Mouse (Mus musculus): ENCODE results near the gene Pilrb1.

DNA sequence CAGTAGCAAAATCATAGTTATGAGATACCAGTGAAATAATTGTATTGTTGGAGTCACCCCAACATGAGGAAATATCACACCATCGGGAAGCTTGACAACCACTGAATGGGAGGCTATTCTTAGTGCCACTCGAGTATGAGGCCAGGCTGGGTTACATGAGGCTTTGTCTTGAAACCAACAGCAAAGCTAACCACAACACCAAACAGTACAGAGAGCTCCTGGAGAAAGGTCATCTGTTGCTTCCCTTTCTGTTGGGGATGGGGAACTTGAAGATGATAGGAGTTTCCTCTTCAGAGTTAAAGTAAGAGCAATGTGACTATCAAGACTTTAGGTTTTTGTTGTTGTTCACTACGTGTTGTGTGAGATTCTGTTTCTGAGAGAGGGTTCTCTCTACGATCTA is 25.0 kb upstream of the Pilrb1 start:
- TF ChIP-seq CTCF (IDR thresholded peaks at IDR 0.05; ENCODE audit: low read depth, low read length) (no peak), GATA1 (IDR thresholded peaks at IDR 0.05; ENCODE audit: borderline replicate concordance, low read length) (no peak), POLR2AphosphoS5 (IDR thresholded peaks at IDR 0.05; ENCODE audit: insufficient replicate concordance, low read depth, low read length) (no peak)
